Mouse (Mus musculus): ENCODE data around the gene Atg101. TPM values are rescaled to one million over a fixed set of nuclear protein-coding genes. Genes with fewer than 3 reads are reported as not detected.

Gene Atg101
- total and polyA plus RNA-seq, 2 experiments = 63.2 to 89.3 TPM

DNA sequence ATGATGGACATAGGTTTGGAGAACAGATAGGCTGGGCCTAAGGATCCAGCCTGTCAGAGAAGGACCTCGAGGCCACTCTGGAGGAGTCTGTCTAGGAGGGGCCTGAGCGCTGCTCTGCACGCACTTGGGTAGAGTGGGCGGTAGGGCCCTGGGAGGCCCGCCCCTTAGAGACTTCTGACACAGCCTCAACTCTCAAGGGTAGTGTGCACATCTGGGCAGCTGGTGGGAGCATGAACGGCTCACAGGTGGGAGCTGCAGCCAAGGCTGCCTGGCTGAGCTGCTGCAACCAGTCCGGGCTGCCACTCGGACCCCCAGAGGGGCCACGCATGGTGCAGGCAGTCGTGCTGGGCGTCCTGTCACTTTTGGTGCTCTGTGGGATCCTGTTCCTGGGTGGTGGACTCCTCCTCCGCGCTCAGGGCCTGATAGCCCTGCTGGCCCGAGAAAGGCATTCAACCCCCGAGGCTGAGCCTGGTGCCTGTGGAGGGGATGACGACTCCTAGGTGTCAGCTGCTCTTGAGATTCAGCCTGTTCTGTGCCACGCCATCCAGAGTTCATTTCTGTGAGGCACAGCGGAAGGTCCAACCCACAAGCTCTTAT lies 9.1 kb downstream of the Atg101 start, which contains the start of gene 6030408B16Rik:
Gene 6030408B16Rik (plus strand): TSS at position 188 of the 597 bp plus-strand sequence.
- Histone ChIP-seq H3K4me1 (ENCODE audit: control insufficient read depth, insufficient read depth, low read length) (peaks cover 2% of the 10 kb centered on the region; the same call in 1 of the 2 replicates), H3K36me3 (ENCODE audit: control insufficient read depth, insufficient read depth, low read length) (peaks cover 21% of the 10 kb centered on the region), H3K79me2 (ENCODE audit: control insufficient read depth, insufficient read depth, low read length) (no peaks in the 10 kb centered on the region; the same call in 1 of the 2 replicates), H3K9ac (ENCODE audit: low read depth, low read length) (no peak within 1 kb of the TSS), H3K27ac (replicated peaks; ENCODE audit: insufficient read depth, low read depth, low read length) (no peak within 1 kb of the TSS), H3K4me3 (ENCODE audit: insufficient read depth, low read depth, low read length) (no peak within 1 kb of the TSS), H3K27me3 (ENCODE audit: control insufficient read depth, insufficient read depth, low read length) (no peaks in the 10 kb centered on the region)
- 73% methylated on average over 18 of the region's 18 CpGs for WGBS
- TF ChIP-seq POLR2A (IDR thresholded peaks at IDR 0.05; ENCODE audit: extremely low read depth, insufficient read depth, low read length) = no peak
- no peak for TF ChIP-seq CTCF (IDR thresholded peaks at IDR 0.05; ENCODE audit: low read depth, low read length)
- no peak for DNase-seq (ENCODE audit: extremely low read depth, low read depth, low spot score)

- no peaks in the 10 kb centered on the region for H3K27me3 ChIP-seq (ENCODE audit: control insufficient read depth, insufficient read depth, low read length)
- WGBS = 69% methylated on average over 16 of the region's 16 CpGs
- DNase-seq (ENCODE audit: extremely low read depth, low read depth, low spot score) = no peak
- H3K79me2 ChIP-seq (ENCODE audit: control insufficient read depth, insufficient read depth, low read length) = no peaks in the 10 kb centered on the region
- H3K27ac ChIP-seq (replicated peaks; ENCODE audit: insufficient read depth, low read depth, low read length) = no peak overlapping the region
- TF ChIP-seq POLR2A (IDR thresholded peaks at IDR 0.05; ENCODE audit: extremely low read depth, insufficient read depth, low read length) (no peak), CTCF (IDR thresholded peaks at IDR 0.05; ENCODE audit: low read depth, low read length) (no peak)
- peaks cover 12% of the 10 kb centered on the region for H3K36me3 ChIP-seq (ENCODE audit: control insufficient read depth, insufficient read depth, low read length)
- no peaks in the 10 kb centered on the region; the same call in 1 of the 2 replicates for H3K4me1 ChIP-seq (ENCODE audit: control insufficient read depth, insufficient read depth, low read length)
- no peak overlapping the region for H3K9ac ChIP-seq (ENCODE audit: low read depth, low read length)
- H3K4me3 ChIP-seq (ENCODE audit: insufficient read depth, low read depth, low read length) = no peak overlapping the region
Measured at GRCm38 (mm10) chr15:101294028-101294894, 10.2 kb downstream of the Atg101 start.

- no peaks in the 10 kb centered on the region; the same call in 1 of the 2 replicates for H3K4me1 ChIP-seq (ENCODE audit: control insufficient read depth, insufficient read depth, low read length)
- H3K4me3 ChIP-seq (ENCODE audit: insufficient read depth, low read depth, low read length) = no peak overlapping the region
- no peaks in the 10 kb centered on the region for H3K27me3 ChIP-seq (ENCODE audit: control insufficient read depth, insufficient read depth, low read length)
- WGBS = 79% methylated on average over 7 of the region's 7 CpGs
- no peak overlapping the region for H3K9ac ChIP-seq (ENCODE audit: low read depth, low read length)
- H3K79me2 ChIP-seq (ENCODE audit: control insufficient read depth, insufficient read depth, low read length) = no peaks in the 10 kb centered on the region
- no peak overlapping the region for H3K27ac ChIP-seq (replicated peaks; ENCODE audit: insufficient read depth, low read depth, low read length)
- no peak for DNase-seq (ENCODE audit: extremely low read depth, low read depth, low spot score)
- TF ChIP-seq CTCF (IDR thresholded peaks at IDR 0.05; ENCODE audit: low read depth, low read length) = no peak
- TF ChIP-seq POLR2A (IDR thresholded peaks at IDR 0.05; ENCODE audit: extremely low read depth, insufficient read depth, low read length) = no peak
- H3K36me3 ChIP-seq (ENCODE audit: control insufficient read depth, insufficient read depth, low read length) = peaks cover 7% of the 10 kb centered on the region
Measured at GRCm38 (mm10) chr15:101295106-101295505, 11.0 kb downstream of the Atg101 start.

DNA sequence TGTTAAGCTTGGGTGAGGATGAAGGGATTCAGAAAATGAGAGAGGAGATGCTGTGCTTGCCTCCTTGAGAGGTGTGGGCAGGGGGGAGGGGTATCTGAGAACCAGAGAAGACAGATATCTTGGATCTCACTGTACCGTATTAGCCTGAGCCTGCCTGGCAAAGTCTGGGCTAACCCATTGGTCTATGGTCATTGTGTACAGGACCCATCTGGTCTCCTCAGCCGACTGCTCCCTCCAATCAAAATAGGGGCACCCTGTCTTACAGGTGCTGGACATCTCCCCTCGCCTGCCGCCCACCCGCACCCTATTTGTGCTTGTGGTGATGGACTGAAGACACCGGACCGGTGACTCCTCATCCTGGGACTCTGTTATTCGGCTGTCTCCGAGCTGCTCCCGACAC lies 11.5 kb downstream of the Atg101 start:
- no peak overlapping the region for H3K4me3 ChIP-seq (ENCODE audit: insufficient read depth, low read depth, low read length)
- WGBS = 90% methylated on average over 10 of the region's 10 CpGs
- TF ChIP-seq CTCF (IDR thresholded peaks at IDR 0.05; ENCODE audit: low read depth, low read length) (no peak), POLR2A (IDR thresholded peaks at IDR 0.05; ENCODE audit: extremely low read depth, insufficient read depth, low read length) (no peak)

DNA sequence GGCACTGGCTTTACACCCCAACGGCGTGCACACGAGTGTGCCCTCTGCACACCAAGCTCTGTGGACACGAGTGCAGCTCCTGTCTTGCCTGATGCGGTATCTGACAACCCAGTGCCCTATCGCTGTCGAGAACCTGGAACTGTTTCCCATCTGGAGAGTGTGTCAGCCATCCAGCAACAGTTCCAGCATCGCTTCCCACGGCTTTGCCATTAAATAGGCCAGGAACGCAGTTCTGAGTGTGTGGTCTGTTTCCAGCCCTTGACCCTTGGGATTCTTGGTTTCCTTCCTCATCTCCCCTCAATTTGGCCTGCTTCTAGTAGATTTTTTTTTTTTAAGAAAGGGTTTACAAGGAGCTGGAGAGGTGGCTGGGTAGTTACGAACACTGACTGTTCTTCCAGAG lies 12.0 kb downstream of the Atg101 start:
- H3K4me1 ChIP-seq (ENCODE audit: control insufficient read depth, insufficient read depth, low read length) = no peaks in the 10 kb centered on the region; the same call in 1 of the 2 replicates
- peaks cover under 1% of the 10 kb centered on the region; the same call in 1 of the 2 replicates for H3K36me3 ChIP-seq (ENCODE audit: control insufficient read depth, insufficient read depth, low read length)
- no peak overlapping the region for H3K4me3 ChIP-seq (ENCODE audit: insufficient read depth, low read depth, low read length)
- no peak for DNase-seq (ENCODE audit: extremely low read depth, low read depth, low spot score)
- TF ChIP-seq POLR2A (IDR thresholded peaks at IDR 0.05; ENCODE audit: extremely low read depth, insufficient read depth, low read length) (no peak), CTCF (IDR thresholded peaks at IDR 0.05; ENCODE audit: low read depth, low read length) (no peak)
- no peak overlapping the region for H3K9ac ChIP-seq (ENCODE audit: low read depth, low read length)
- WGBS = 86% methylated on average over 11 of the region's 11 CpGs
- H3K79me2 ChIP-seq (ENCODE audit: control insufficient read depth, insufficient read depth, low read length) = no peaks in the 10 kb centered on the region
- H3K27me3 ChIP-seq (ENCODE audit: control insufficient read depth, insufficient read depth, low read length) = no peaks in the 10 kb centered on the region
- no peak overlapping the region for H3K27ac ChIP-seq (replicated peaks; ENCODE audit: insufficient read depth, low read depth, low read length)

More for the DNA sequence above, 11.5 kb downstream of the Atg101 start:
- Histone ChIP-seq H3K27me3 (ENCODE audit: control insufficient read depth, insufficient read depth, low read length) (no peaks in the 10 kb centered on the region), H3K36me3 (ENCODE audit: control insufficient read depth, insufficient read depth, low read length) (peaks cover 6% of the 10 kb centered on the region), H3K4me1 (ENCODE audit: control insufficient read depth, insufficient read depth, low read length) (no peaks in the 10 kb centered on the region; the same call in 1 of the 2 replicates), H3K79me2 (ENCODE audit: control insufficient read depth, insufficient read depth, low read length) (no peaks in the 10 kb centered on the region), H3K9ac (ENCODE audit: low read depth, low read length) (no peak overlapping the region), H3K27ac (replicated peaks; ENCODE audit: insufficient read depth, low read depth, low read length) (no peak overlapping the region)
- no peak for DNase-seq (ENCODE audit: extremely low read depth, low read depth, low spot score)

Data from liver, adult 2 months (tissue).